Mouse (Mus musculus) midbrain, embryonic 10.5 days (tissue): Measurements from ENCODE around the gene Uqcrh. TPM values are rescaled to one million over a fixed set of nuclear protein-coding genes. Genes with fewer than 3 reads are reported as not detected.

Experiments used
- DNase-seq: peaks from one replicate; pipeline ENCODE4 v3.0.0-alpha.2; 2017; ENCODE audit warnings: low spot score
- H3K27ac ChIP-seq: fragments of 300-500 bp; sonication (generic); replicated peaks from 2 replicates; pipeline ENCODE4 v1.5.1; 2016; ENCODE audit warnings: mild to moderate bottlenecking
- H3K27me3 ChIP-seq: fragments of 300-500 bp; sonication (generic); 2 replicates; pipeline ENCODE4 v1.6.1; 2016; ENCODE audit warnings: low read depth, mild to moderate bottlenecking; ENCODE audit not compliant: poor library complexity, severe bottlenecking
- H3K36me3 ChIP-seq: fragments of 300-500 bp; sonication (generic); 2 replicates; pipeline ENCODE4 v1.6.1; 2016; ENCODE audit warnings: mild to moderate bottlenecking, moderate library complexity
- H3K4me1 ChIP-seq: fragments of 300-500 bp; sonication (generic); 2 replicates; pipeline ENCODE4 v1.6.1; 2016
- H3K4me3 ChIP-seq: fragments of 300-500 bp; sonication (generic); 2 replicates; pipeline ENCODE4 v1.5.1; 2016; ENCODE audit warnings: mild to moderate bottlenecking, moderate library complexity
- H3K9me3 ChIP-seq: fragments of 300-500 bp; sonication (generic); replicated peaks from 2 replicates; pipeline ENCODE4 v1.6.1; 2016; ENCODE audit warnings: mild to moderate bottlenecking
- WGBS: fragments of 180-500 bp; shearing (Covaris S2); methylation state at CpG from one replicate; pipeline ENCODE4 v1.1.7; 2016; 5-methylcytosine and 5-hydroxymethylcytosine counted together
- polyA plus RNA-seq: library from polyadenylated mRNA; unstranded; fragments of >200 nt; fragmentation: Nextera tagmentation; extraction: Ambion mirVana; gene quantifications from 2 replicates; pipeline ENCODE4 v1.2.1, GENCODE M21; 2016

Gene Uqcrh
- polyA plus RNA-seq, 1 experiment from 2014 or later: 449 TPM

- peaks cover 13% of the 10 kb centered on the region for H3K4me1 ChIP-seq
- H3K27ac ChIP-seq: no peak overlapping the region
- no peaks in the 10 kb centered on the region for H3K9me3 ChIP-seq
- no peak for DNase-seq
- no peak overlapping the region for H3K4me3 ChIP-seq
- no peaks in the 10 kb centered on the region for H3K27me3 ChIP-seq
- WGBS: 83% methylated on average over 7 of the region's 7 CpGs
- peaks cover 30% of the 10 kb centered on the region for H3K36me3 ChIP-seq
These were observed 26.5 kb downstream of the Uqcrh start for GRCm38 (mm10) chr4:116048130-116048920.

- Histone ChIP-seq H3K4me3 (no peak overlapping the region), H3K27ac (no peak overlapping the region), H3K9me3 (no peaks in the 10 kb centered on the region), H3K4me1 (peaks cover 6% of the 10 kb centered on the region), H3K36me3 (peaks cover 37% of the 10 kb centered on the region), H3K27me3 (no peaks in the 10 kb centered on the region)
- DNase-seq: no peak
- 91% methylated on average over 1 of the region's 1 CpGs for WGBS
These were observed 27.2 kb downstream of the Uqcrh start for GRCm38 (mm10) chr4:116047681-116048080.

- 96% methylated on average over 2 of the region's 2 CpGs for WGBS
- DNase-seq: no peak
- H3K36me3 ChIP-seq: peaks cover 48% of the 10 kb centered on the region
- H3K4me1 ChIP-seq: no peaks in the 10 kb centered on the region
- no peak overlapping the region for H3K27ac ChIP-seq
- H3K9me3 ChIP-seq: no peaks in the 10 kb centered on the region
- H3K4me3 ChIP-seq: no peak overlapping the region
- H3K27me3 ChIP-seq: no peaks in the 10 kb centered on the region
These were observed 28.3 kb downstream of the Uqcrh start for GRCm38 (mm10) chr4:116046604-116047003.

DNA sequence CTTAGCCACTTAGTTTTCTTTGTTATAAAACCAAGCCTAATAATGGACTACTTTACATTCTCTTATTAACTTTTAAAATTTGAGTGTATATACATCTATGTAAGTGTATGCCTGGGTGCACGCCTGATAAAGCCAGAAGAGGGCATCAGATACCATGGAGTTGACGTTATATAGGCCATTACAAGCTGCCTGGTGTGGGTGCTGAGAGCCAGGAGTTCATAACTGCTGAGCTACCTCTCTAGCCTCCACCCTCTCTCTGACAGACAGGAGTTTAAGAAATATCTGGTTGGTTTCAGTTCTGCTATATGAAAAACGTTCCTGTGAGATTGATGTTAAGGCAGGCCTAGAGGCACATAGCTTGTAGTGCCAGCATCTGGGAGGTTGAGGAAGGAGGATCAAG is 32.7 kb downstream of the Uqcrh start:
- Histone ChIP-seq H3K27me3 (no peaks in the 10 kb centered on the region), H3K9me3 (no peaks in the 10 kb centered on the region), H3K27ac (no peak overlapping the region), H3K4me3 (no peak overlapping the region), H3K4me1 (no peaks in the 10 kb centered on the region), H3K36me3 (peaks cover 61% of the 10 kb centered on the region)
- 80% methylated on average over 3 of the region's 3 CpGs for WGBS
- no peak for DNase-seq

GRCm38 (mm10) chr4:116040466-116040865 is 34.4 kb downstream of the Uqcrh start:
- 89% methylated on average over 2 of the region's 2 CpGs for WGBS
- no peaks in the 10 kb centered on the region for H3K4me1 ChIP-seq
- H3K4me3 ChIP-seq: no peak overlapping the region
- H3K27me3 ChIP-seq: no peaks in the 10 kb centered on the region
- peaks cover 66% of the 10 kb centered on the region for H3K36me3 ChIP-seq
- no peak overlapping the region for H3K27ac ChIP-seq
- H3K9me3 ChIP-seq: no peaks in the 10 kb centered on the region
- DNase-seq: no peak

GRCm38 (mm10) chr4:116033374-116033773 is 41.5 kb downstream of the Uqcrh start:
- no peaks in the 10 kb centered on the region for H3K4me1 ChIP-seq
- no peaks in the 10 kb centered on the region for H3K27me3 ChIP-seq
- H3K27ac ChIP-seq: no peak overlapping the region
- WGBS: 90% methylated on average over 5 of the region's 5 CpGs
- H3K4me3 ChIP-seq: no peak overlapping the region
- no peak for DNase-seq
- H3K36me3 ChIP-seq: peaks cover 55% of the 10 kb centered on the region
- H3K9me3 ChIP-seq: no peaks in the 10 kb centered on the region

DNA sequence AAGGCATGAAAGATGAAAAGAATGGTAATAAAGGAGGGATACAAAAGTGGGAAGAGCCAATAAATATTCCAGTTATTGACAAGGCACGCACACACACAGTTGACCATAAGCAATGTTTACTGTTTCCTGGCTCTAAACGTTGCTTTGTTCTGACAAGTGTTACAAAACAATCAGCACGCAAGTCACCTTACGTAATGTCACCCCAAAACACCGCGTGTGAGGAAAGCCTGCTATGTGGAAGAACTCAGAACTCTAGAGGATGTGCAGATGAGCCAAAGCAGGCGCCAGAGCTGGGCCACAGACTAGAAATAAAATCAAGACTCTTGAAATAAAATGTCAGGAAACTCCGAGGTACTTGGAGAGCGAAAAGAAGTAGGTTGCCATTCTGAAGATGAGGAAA is 42.0 kb downstream of the Uqcrh start:
- peaks cover 55% of the 10 kb centered on the region for H3K36me3 ChIP-seq
- H3K27ac ChIP-seq: no peak overlapping the region
- WGBS: 90% methylated on average over 9 of the region's 9 CpGs
- no peak for DNase-seq
- no peaks in the 10 kb centered on the region for H3K9me3 ChIP-seq
- no peaks in the 10 kb centered on the region for H3K27me3 ChIP-seq
- H3K4me3 ChIP-seq: no peak overlapping the region
- no peaks in the 10 kb centered on the region for H3K4me1 ChIP-seq

DNA sequence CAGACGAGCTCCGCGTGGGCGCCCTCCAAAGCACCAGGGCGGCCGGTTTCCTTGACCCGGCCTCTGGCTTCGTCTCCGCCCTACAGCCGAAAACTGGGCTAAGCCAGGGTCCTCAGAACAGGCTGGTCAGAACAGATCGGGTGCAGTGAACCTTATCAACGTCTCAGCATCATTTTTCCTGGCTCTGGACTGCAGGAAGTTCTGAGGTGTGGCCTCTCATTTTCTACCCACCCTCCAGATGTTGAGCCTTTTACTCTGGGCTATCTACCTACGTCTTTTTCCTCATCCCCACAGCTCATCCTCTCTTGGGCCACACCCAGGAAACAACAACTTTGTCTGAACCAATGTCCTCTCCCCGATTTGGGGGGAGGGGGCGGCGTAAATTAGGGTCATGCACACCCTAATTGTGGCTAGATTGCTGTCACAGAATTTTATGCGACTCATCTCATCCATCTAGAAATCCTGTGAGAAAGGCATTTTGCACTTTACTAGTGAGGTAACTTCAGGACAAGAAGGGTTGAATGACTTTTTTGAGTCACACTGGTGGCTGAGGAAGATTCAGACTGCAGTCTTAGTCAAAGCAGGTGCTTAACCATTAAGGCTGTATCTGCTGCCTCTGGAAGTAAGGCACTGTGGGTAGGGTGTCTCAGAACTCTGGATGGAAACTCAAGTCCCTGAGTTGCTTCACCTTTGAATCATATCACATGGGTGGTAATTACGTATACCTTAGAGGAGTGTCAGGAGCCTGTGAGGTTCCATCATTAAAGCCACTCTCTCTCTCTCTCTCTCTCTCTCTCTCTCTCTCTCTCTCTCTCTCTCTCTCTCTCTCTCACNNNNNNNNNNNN is 56.7 kb downstream of the Uqcrh start, which contains the start of gene Faah:
Faah (minus strand) TSS at position 25 of the 845 bp plus-strand sequence.
- no peaks in the 10 kb centered on the region for H3K9me3 ChIP-seq
- WGBS: 6% methylated on average over 18 of the region's 18 CpGs
- peaks cover 81% of the 10 kb centered on the region for H3K27me3 ChIP-seq
- H3K27ac ChIP-seq: peak within 1 kb of the TSS; percentile 84
- no peaks in the 10 kb centered on the region for H3K36me3 ChIP-seq
- H3K4me3 ChIP-seq: peak within 1 kb of the TSS; percentile 79
- DNase-seq: no peak
- H3K4me1 ChIP-seq: peaks cover 26% of the 10 kb centered on the region

DNA sequence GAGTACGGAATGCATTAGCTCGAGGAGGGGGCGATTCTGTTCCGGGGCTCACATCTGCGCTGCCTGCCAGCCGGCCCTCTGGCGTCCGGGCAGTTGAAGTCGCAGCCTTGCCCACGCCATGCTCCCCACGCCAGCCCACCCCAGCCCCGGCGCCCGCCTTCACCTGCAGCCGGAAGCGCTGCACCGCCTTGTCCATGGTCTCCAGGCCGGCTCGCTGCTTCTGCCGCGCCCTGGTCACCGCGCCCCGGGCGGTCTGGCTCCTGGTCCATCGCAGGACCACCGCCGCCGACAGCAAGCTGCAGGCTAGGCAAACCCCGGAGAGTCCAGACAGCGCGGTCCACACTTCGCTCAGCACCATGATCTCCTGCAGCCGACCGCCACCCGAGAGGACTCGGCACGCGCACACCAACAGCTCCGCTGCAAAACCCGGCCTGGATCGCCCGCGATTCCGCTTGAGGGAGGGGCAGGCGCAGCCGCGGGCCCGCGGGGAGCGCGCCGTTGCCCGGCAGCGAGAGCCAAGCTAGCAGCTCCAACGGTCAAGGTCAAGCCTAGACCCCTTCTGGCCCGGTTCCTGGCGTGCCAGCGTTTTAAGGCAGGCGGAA is 57.5 kb downstream of the Uqcrh start:
- no peaks in the 10 kb centered on the region for H3K9me3 ChIP-seq
- H3K27me3 ChIP-seq: peaks cover 78% of the 10 kb centered on the region
- peaks cover 26% of the 10 kb centered on the region for H3K4me1 ChIP-seq
- peak overlapping the region; percentile 79 for H3K4me3 ChIP-seq
- H3K36me3 ChIP-seq: no peaks in the 10 kb centered on the region
- DNase-seq: peak; percentile 89
- under 1% methylated on average over 60 of the region's 60 CpGs for WGBS
- peak overlapping the region; percentile 84 for H3K27ac ChIP-seq

Other genes with a start within 250 kb of the Uqcrh start
- gene Mob3c, start 247.0 kb downstream of the Uqcrh start, polyA plus RNA-seq: 4.4 and 6.7 TPM in 2 replicates
- 29.7 and 31.2 TPM in 2 replicates for gene Mknk1, start 235.9 kb downstream of the Uqcrh start, polyA plus RNA-seq
- gene Kncn, start 190.7 kb downstream of the Uqcrh start, polyA plus RNA-seq: 0.07 TPM in 1 of 2 replicates, not detected in the other
- gene 6430628N08Rik, start 184.4 kb downstream of the Uqcrh start, polyA plus RNA-seq: 0.21 and 0.30 TPM in 2 replicates
- gene Dmbx1, start 135.1 kb downstream of the Uqcrh start, polyA plus RNA-seq: 38.5 and 39.4 TPM in 2 replicates
- 1.4 and 2.7 TPM in 2 replicates for gene Faah, start 57.1 kb downstream of the Uqcrh start, polyA plus RNA-seq
- gene Nsun4, start 21.2 kb downstream of the Uqcrh start, polyA plus RNA-seq: 20.4 and 21.2 TPM in 2 replicates
- 67.9 and 73.8 TPM in 2 replicates for gene Lrrc41, start 198 bp upstream of the Uqcrh start, polyA plus RNA-seq
- gene Rad54l, start 48.6 kb upstream of the Uqcrh start, polyA plus RNA-seq: 77.4 and 80.9 TPM in 2 replicates
- 55.9 TPM in 2 replicates for gene Pomgnt1, start 48.8 kb upstream of the Uqcrh start, polyA plus RNA-seq
- gene Lurap1, start 76.3 kb upstream of the Uqcrh start, polyA plus RNA-seq: 2.2 and 2.7 TPM in 2 replicates
- gene Tspan1, start 92.5 kb upstream of the Uqcrh start, polyA plus RNA-seq: 0.06 TPM in 1 of 2 replicates, not detected in the other
- not detected in 2 replicates for gene 1700042G07Rik, start 98.3 kb upstream of the Uqcrh start, polyA plus RNA-seq
- gene Gm49337, start 98.3 kb upstream of the Uqcrh start, polyA plus RNA-seq: not detected in 2 replicates
- 46.0 and 68.7 TPM in 2 replicates for gene Pik3r3, start 146.5 kb upstream of the Uqcrh start, polyA plus RNA-seq